Mouse (Mus musculus) hindbrain, embryonic 15.5 days (tissue): Measurements from ENCODE around the gene Adora2a. TPM values are rescaled to one million over a fixed set of nuclear protein-coding genes. Genes with fewer than 3 reads are reported as not detected.
"Not testable (repeated sequence)": the region's sequence is repeated elsewhere in the genome, so short reads cannot be mapped to it uniquely, and the experiment has no call there.

Source experiments
- ATAC-seq: fragments of 200-750 bp; cut with Nextera tagmentation; 2 replicates; pipeline ENCODE4 v1.8.0; 2017; ENCODE audit warnings: low read depth, moderate number of reproducible peaks, moderate TSS enrichment; ENCODE audit not compliant: low FRiP score
- H3K27ac ChIP-seq: fragments of 300-500 bp; sonication (generic); replicated peaks from 2 replicates; pipeline ENCODE4 v1.5.1; 2015; ENCODE audit warnings: mild to moderate bottlenecking, inconsistent platforms
- H3K27me3 ChIP-seq: fragments of 300-500 bp; sonication (generic); 2 replicates; pipeline ENCODE4 v1.6.1; 2015; ENCODE audit warnings: control low read depth, inconsistent platforms
- H3K36me3 ChIP-seq: fragments of 300-500 bp; sonication (generic); 2 replicates; pipeline ENCODE4 v1.6.1; 2015; ENCODE audit warnings: control low read depth, inconsistent platforms
- H3K4me1 ChIP-seq: fragments of 300-500 bp; sonication (generic); replicated peaks from 2 replicates; pipeline ENCODE4 v1.6.1; 2015; ENCODE audit warnings: control low read depth, inconsistent platforms
- H3K4me2 ChIP-seq: fragments of 300-500 bp; sonication (generic); 2 replicates; pipeline ENCODE4 v1.6.1; 2015; ENCODE audit warnings: moderate library complexity, mild to moderate bottlenecking, inconsistent platforms
- H3K4me3 ChIP-seq: fragments of 300-500 bp; sonication (generic); 2 replicates; pipeline ENCODE4 v1.5.1; 2015; ENCODE audit warnings: mild to moderate bottlenecking, inconsistent platforms
- H3K9ac ChIP-seq: fragments of 300-500 bp; sonication (generic); 2 replicates; pipeline ENCODE4 v1.6.1; 2015; ENCODE audit warnings: inconsistent platforms
- H3K9me3 ChIP-seq: fragments of 300-500 bp; sonication (generic); 2 replicates; pipeline ENCODE4 v1.6.1; 2016; ENCODE audit warnings: control low read depth, inconsistent platforms
- WGBS: fragments of 180-500 bp; shearing (Covaris S2); methylation state at CpG from one replicate; pipeline ENCODE4 v1.1.7; 2015; 5-methylcytosine and 5-hydroxymethylcytosine counted together
- polyA plus RNA-seq: library from polyadenylated mRNA; unstranded; fragments of >200 nt; fragmentation: Nextera tagmentation; extraction: Ambion mirVana; gene quantifications from 2 replicates; pipeline ENCODE4 v1.2.1, GENCODE M21; 2015

The Adora2a gene
- polyA plus RNA-seq, 1 experiment from 2014 or later: 3.5 TPM

DNA sequence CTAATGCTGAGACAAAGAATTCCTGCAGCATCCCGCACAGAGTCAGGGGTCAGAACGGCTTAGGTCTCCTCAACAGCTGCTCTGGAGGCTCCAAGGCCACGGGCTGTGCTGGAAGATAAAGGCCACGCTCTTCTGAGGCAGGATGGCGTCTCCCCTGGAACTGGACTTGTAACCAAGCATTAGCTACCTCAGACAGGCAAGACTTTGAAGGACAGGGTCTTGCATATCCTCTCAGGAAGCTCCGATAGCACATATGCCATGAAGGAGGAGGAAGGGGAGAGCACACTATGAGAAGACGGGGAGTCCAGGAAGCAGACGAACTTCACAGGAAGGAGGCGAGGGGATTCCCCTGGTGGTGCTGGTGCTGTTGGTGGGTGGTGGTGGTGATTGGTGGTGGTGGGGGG, 37.2 kb downstream of the Adora2a start:
- WGBS: 73% methylated on average over 9 of the region's 9 CpGs
- H3K36me3 ChIP-seq: not testable (repeated sequence)

DNA sequence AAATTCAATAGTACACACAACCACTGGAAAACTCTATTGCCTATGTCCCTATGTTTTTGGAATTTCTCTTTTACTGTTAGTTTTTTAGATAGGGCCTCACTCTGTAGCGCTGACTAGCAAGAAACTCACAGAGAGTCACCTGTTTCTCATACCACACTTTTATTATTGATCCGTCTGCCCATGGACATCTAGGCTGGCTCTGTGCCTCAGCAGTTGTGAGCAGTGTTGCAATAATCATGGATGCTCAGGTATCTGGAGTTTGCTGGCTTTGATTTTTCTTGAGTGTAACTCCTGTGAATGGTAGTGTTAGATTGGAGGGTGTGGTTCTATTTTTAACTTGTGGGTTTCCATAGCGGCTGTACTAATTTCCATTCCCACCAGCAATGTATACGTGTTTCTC, 38.7 kb downstream of the Adora2a start:
- Histone ChIP-seq H3K9ac (no peak overlapping the region), H3K4me2 (no peak overlapping the region), H3K4me1 (no peaks in the 10 kb centered on the region), H3K4me3 (no peak overlapping the region), H3K27ac (no peak overlapping the region), H3K36me3 (no peaks in the 10 kb centered on the region), H3K27me3 (no peaks in the 10 kb centered on the region), H3K9me3 (no peaks in the 10 kb centered on the region)
- ATAC-seq: no peak
- 86% methylated on average over 4 of the region's 4 CpGs for WGBS

More for the DNA sequence above, 37.2 kb downstream of the Adora2a start:
- ATAC-seq, H3K4me1 ChIP-seq, H3K27ac ChIP-seq, H3K9me3 ChIP-seq, H3K27me3 ChIP-seq, H3K9ac ChIP-seq, H3K4me2 ChIP-seq, H3K4me3 ChIP-seq: not testable (repeated sequence)

DNA sequence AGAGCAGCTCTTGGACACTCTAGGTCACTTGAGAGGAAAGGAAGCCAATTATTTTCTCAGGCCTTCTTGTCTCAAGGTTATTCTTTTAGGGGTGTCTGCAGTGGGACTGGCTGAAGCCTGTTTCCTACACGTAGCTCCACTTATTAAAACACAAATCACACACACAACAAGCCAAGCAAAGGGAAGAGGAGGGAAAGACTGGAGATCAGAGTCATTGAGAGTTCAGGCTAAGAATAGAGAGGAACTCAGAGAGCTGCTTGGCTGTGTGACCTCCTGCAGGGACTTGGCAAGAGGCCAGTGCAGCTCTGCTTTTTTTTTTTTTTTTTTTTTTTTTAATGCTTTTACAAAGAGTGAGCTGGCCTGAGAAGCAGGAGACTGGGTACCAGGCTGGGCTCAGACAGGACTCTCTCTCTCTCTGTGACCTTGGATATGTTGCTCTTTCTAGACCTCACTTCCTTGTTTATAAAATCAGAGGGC, 47.6 kb downstream of the Adora2a start:
- H3K4me1 ChIP-seq, H3K9me3 ChIP-seq, H3K4me2 ChIP-seq, H3K27me3 ChIP-seq, H3K9ac ChIP-seq, H3K4me3 ChIP-seq, H3K36me3 ChIP-seq: not testable (repeated sequence)
- peak; percentile 91 for ATAC-seq
- H3K27ac ChIP-seq: peak overlapping the region; percentile 65
- 14% methylated on average over 1 of the region's 1 CpGs for WGBS

DNA sequence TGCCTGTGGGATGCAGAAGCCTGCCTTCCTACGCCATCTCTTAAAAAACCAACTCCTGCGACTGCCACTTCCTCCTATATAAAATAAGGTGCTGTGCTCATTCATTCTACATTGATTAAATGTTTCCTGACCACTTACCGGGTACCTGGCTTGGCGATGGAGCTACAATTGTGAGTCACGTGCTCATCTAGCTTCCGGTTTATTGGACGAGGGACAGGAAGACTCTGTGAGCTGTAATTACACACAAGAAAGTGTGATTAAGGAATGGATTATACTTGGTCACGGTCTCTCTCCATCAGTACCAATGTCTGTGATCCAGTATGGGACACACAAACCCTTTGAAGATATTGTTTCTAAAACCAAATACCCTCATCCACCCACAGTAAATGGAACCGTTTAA, 48.1 kb downstream of the Adora2a start:
- 73% methylated on average over 9 of the region's 9 CpGs for WGBS
- no peak for ATAC-seq
- peaks cover 7% of the 10 kb centered on the region; the same call in 1 of the 2 replicates for H3K4me1 ChIP-seq
- H3K4me2 ChIP-seq: peak overlapping the region; percentile 15; the same call in 1 of the 2 replicates
- no peaks in the 10 kb centered on the region for H3K27me3 ChIP-seq
- no peak overlapping the region for H3K4me3 ChIP-seq
- H3K36me3 ChIP-seq: no peaks in the 10 kb centered on the region
- H3K9me3 ChIP-seq: no peaks in the 10 kb centered on the region
- peak overlapping the region; percentile 65 for H3K27ac ChIP-seq
- H3K9ac ChIP-seq: no peak overlapping the region

DNA sequence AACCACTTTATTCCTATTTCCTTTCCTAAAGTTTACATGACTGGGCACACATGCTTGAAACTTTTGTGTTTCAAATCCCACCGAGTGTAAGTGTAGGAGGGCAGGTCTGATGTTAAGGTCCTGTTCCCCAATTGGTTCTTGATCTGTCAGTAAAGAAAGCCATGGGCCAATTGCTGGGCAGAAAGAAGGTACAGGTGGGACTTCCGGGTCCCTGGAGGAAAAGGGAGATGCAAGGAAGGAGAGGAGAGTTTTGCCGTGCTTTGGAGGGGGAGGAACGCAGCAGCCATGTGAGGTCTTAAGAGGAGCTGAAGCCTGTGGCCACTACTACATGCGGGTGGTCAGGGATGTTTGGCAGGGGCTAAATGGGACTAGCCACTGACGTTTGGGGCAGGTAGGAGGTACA, 48.6 kb downstream of the Adora2a start:
- no peak overlapping the region for H3K9ac ChIP-seq
- no peaks in the 10 kb centered on the region for H3K36me3 ChIP-seq
- H3K9me3 ChIP-seq: no peaks in the 10 kb centered on the region
- H3K4me1 ChIP-seq: peaks cover 7% of the 10 kb centered on the region; the same call in 1 of the 2 replicates
- H3K4me2 ChIP-seq: peak overlapping the region; percentile 28; the same call in 1 of the 2 replicates
- ATAC-seq: no peak
- H3K27ac ChIP-seq: no peak overlapping the region; the same call in 1 of the 2 replicates
- H3K27me3 ChIP-seq: no peaks in the 10 kb centered on the region
- H3K4me3 ChIP-seq: no peak overlapping the region
- 45% methylated on average over 6 of the region's 6 CpGs for WGBS

DNA sequence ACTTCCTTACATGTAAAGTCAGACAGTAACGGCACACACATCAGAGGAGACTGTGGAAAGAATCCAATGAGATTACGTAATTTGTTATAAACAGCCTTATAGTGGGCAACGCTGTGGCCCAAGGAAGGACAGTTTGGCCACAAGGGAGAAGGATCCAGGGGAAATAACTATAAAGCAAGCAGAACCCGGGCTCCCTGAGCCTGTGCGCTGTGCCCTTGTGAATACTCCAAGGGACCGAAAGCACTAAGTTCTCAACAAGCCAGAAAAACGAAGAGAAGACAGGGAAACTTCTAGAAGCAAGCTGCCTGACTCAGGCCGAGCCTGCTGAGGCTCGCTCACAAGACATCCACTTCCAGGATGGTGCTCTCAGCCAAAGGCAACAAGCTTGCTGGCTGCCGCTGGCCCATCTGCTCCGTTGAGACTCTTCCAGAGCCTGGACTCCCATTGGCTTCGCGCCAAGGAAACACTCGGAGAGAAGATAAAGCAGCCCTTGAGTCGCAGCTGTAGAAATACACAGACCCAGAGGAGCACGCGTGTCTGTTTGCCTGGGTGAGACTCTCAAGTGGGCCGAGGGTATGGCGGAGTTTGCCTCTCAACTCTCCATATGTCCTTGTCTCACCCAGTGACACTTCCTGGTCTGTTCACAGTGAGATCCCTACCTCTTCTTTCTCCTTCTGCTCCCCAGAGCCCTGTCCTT, 57.1 kb downstream of the Adora2a start:
- H3K27me3 ChIP-seq, H3K9ac ChIP-seq, H3K4me2 ChIP-seq, H3K27ac ChIP-seq, H3K36me3 ChIP-seq, H3K4me1 ChIP-seq, H3K9me3 ChIP-seq, H3K4me3 ChIP-seq: not testable (repeated sequence)
- WGBS: 67% methylated on average over 13 of the region's 19 CpGs
- peak; percentile 54; the same call in 1 of the 2 replicates for ATAC-seq

DNA sequence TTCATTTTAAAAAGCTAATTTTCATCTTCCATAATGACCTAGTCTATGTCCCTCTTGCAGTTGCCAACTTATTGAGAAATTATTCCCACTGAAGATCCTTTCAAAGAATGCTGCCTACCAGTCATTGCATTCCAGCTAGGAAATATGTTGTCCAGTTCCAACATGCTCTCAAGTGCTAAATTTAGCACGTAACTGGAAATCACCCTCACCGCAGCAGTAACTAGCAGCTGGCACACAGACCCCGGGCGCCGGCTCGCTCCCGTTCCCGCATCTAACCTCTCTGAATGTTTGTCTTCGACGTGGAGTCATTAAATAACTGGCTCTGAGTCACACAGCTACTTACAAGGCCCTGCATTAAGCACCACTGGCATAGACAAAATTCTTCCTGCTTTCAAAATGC, 62.0 kb downstream of the Adora2a start:
- WGBS: 79% methylated on average over 10 of the region's 10 CpGs
- Histone ChIP-seq H3K27ac (no peak overlapping the region), H3K4me1 (no peaks in the 10 kb centered on the region), H3K4me3 (no peak overlapping the region), H3K4me2 (no peak overlapping the region), H3K36me3 (no peaks in the 10 kb centered on the region), H3K27me3 (no peaks in the 10 kb centered on the region), H3K9me3 (no peaks in the 10 kb centered on the region), H3K9ac (no peak overlapping the region)
- ATAC-seq: no peak

Other genes starting within 250 kb of the Adora2a start
- 30.5 and 30.8 TPM in 2 replicates for gene Specc1l, start 104.8 kb upstream of the Adora2a start, polyA plus RNA-seq
- gene Upb1, start 84.2 kb downstream of the Adora2a start, polyA plus RNA-seq: 0.47 and 0.49 TPM in 2 replicates
- 127 and 132 TPM in 2 replicates for gene Snrpd3, start 200.7 kb downstream of the Adora2a start, polyA plus RNA-seq
- 20.2 and 20.3 TPM in 2 replicates for gene Gucd1, start 201.1 kb downstream of the Adora2a start, polyA plus RNA-seq
- gene Lrrc75b, start 243.5 kb downstream of the Adora2a start, polyA plus RNA-seq: 38.7 and 42.4 TPM in 2 replicates
- gene Ggt1, start 244.7 kb downstream of the Adora2a start, polyA plus RNA-seq: 1.2 and 1.3 TPM in 2 replicates